Mouse (Mus musculus) neural tube, embryonic 14.5 days (tissue): Measurements from ENCODE around the gene Exoc4. TPM values are rescaled to one million over a fixed set of nuclear protein-coding genes. Genes with fewer than 3 reads are reported as not detected.

Experiments
- ATAC-seq: fragments of 200-750 bp; cut with Nextera tagmentation; 2 replicates; pipeline ENCODE4 v1.8.0; 2017; ENCODE audit warnings: low read depth, mild to moderate bottlenecking, moderate TSS enrichment, moderate library complexity
- H3K27ac ChIP-seq: fragments of 300-500 bp; sonication (generic); 2 replicates; pipeline ENCODE4 v1.5.1; 2014; ENCODE audit warnings: low read depth, mild to moderate bottlenecking, control low read depth, low read length, moderate library complexity, mixed read lengths
- H3K27me3 ChIP-seq: fragments of 300-500 bp; sonication (generic); 2 replicates; pipeline ENCODE4 v1.6.1; 2014; ENCODE audit warnings: low read length; ENCODE audit not compliant: control insufficient read depth, insufficient read depth
- H3K36me3 ChIP-seq: fragments of 300-500 bp; sonication (generic); 2 replicates; pipeline ENCODE4 v1.6.1; 2014; ENCODE audit warnings: low read length, mixed read lengths; ENCODE audit not compliant: control insufficient read depth, insufficient read depth
- H3K4me1 ChIP-seq: fragments of 300-500 bp; sonication (generic); 2 replicates; pipeline ENCODE4 v1.6.1; 2014; ENCODE audit warnings: low read length; ENCODE audit not compliant: control insufficient read depth, insufficient read depth
- H3K4me2 ChIP-seq: fragments of 300-500 bp; sonication (generic); 2 replicates; pipeline ENCODE4 v1.6.1; 2014; ENCODE audit warnings: mild to moderate bottlenecking, low read depth, low read length, control low read depth
- H3K4me3 ChIP-seq: fragments of 300-500 bp; sonication (generic); 2 replicates; pipeline ENCODE4 v1.5.1; 2014; ENCODE audit warnings: low read depth, low read length, control low read depth, mixed read lengths
- H3K9ac ChIP-seq: fragments of 300-500 bp; sonication (generic); replicated peaks from 2 replicates; pipeline ENCODE4 v1.6.1; 2014; ENCODE audit warnings: low read depth, mild to moderate bottlenecking, control low read depth, low read length, mixed read lengths
- H3K9me3 ChIP-seq: fragments of 300-500 bp; sonication (generic); 2 replicates; pipeline ENCODE4 v1.6.1; 2016; ENCODE audit warnings: low read length; ENCODE audit not compliant: control insufficient read depth
- WGBS: fragments of 180-500 bp; shearing (Covaris S2); extraction: QIAGEN DNeasy Blood & Tissue Kit; methylation state at CpG from one replicate; pipeline ENCODE4 v1.1.7; 2014; 5-methylcytosine and 5-hydroxymethylcytosine counted together
- polyA plus RNA-seq: library from polyadenylated mRNA; unstranded; fragments of >200 nt; fragmentation: Nextera tagmentation; extraction: Ambion mirVana; gene quantifications from 2 replicates; pipeline ENCODE4 v1.2.1, GENCODE M21; 2014

Gene Exoc4
- polyA plus RNA-seq, 1 experiment from 2014 or later = 37.0 TPM

GRCm38 (mm10) chr6:33968746-33969145 lies 719.9 kb downstream of the Exoc4 start:
- Histone ChIP-seq H3K9ac (no peak overlapping the region), H3K9me3 (no peaks in the 10 kb centered on the region), H3K4me1 (no peaks in the 10 kb centered on the region), H3K4me3 (no peak overlapping the region), H3K4me2 (no peak overlapping the region), H3K27me3 (no peaks in the 10 kb centered on the region), H3K36me3 (no peaks in the 10 kb centered on the region), H3K27ac (no peak overlapping the region)
- WGBS = 88% methylated on average over 2 of the region's 2 CpGs
- no peak for ATAC-seq

GRCm38 (mm10) chr6:33972801-33973200 lies 723.9 kb downstream of the Exoc4 start:
- Histone ChIP-seq H3K9me3 (no peaks in the 10 kb centered on the region), H3K27ac (no peak overlapping the region), H3K4me1 (peaks cover 12% of the 10 kb centered on the region; the same call in 1 of the 2 replicates), H3K27me3 (no peaks in the 10 kb centered on the region), H3K9ac (no peak overlapping the region), H3K4me3 (no peak overlapping the region), H3K36me3 (no peaks in the 10 kb centered on the region), H3K4me2 (no peak overlapping the region)
- no peak for ATAC-seq
- WGBS = 88% methylated on average over 5 of the region's 5 CpGs

GRCm38 (mm10) chr6:33976576-33976975 lies 727.7 kb downstream of the Exoc4 start:
- Histone ChIP-seq H3K9ac (no peak overlapping the region), H3K4me3 (no peak overlapping the region), H3K36me3 (no peaks in the 10 kb centered on the region), H3K9me3 (no peaks in the 10 kb centered on the region), H3K27me3 (no peaks in the 10 kb centered on the region), H3K4me1 (peaks cover 18% of the 10 kb centered on the region; the same call in 1 of the 2 replicates), H3K27ac (no peak overlapping the region), H3K4me2 (no peak overlapping the region)
- ATAC-seq = no peak
- WGBS = 78% methylated on average over 10 of the region's 10 CpGs

GRCm38 (mm10) chr6:33977448-33977847 lies 728.6 kb downstream of the Exoc4 start:
- Histone ChIP-seq H3K4me2 (no peak overlapping the region), H3K4me1 (peaks cover 18% of the 10 kb centered on the region; the same call in 1 of the 2 replicates), H3K27me3 (no peaks in the 10 kb centered on the region), H3K9me3 (no peaks in the 10 kb centered on the region), H3K36me3 (no peaks in the 10 kb centered on the region), H3K9ac (no peak overlapping the region), H3K4me3 (no peak overlapping the region), H3K27ac (0 out of 2 replicates have a peak overlapping the region, but pooled peaks have one; percentile 18)
- WGBS = 35% methylated on average over 4 of the region's 4 CpGs
- ATAC-seq = peak; percentile 44; the same call in 1 of the 2 replicates

GRCm38 (mm10) chr6:33977880-33978279 lies 729.0 kb downstream of the Exoc4 start:
- Histone ChIP-seq H3K4me1 (peaks cover 18% of the 10 kb centered on the region; the same call in 1 of the 2 replicates), H3K27me3 (no peaks in the 10 kb centered on the region), H3K4me3 (no peak overlapping the region), H3K4me2 (no peak overlapping the region), H3K9ac (no peak overlapping the region), H3K9me3 (no peaks in the 10 kb centered on the region), H3K36me3 (no peaks in the 10 kb centered on the region), H3K27ac (no peak overlapping the region)
- peak; percentile 41; the same call in 1 of the 2 replicates for ATAC-seq
- 41% methylated on average over 9 of the region's 9 CpGs for WGBS

- Histone ChIP-seq H3K36me3 (no peaks in the 10 kb centered on the region), H3K4me2 (no peak overlapping the region), H3K4me1 (peaks cover 7% of the 10 kb centered on the region; the same call in 1 of the 2 replicates), H3K27me3 (no peaks in the 10 kb centered on the region), H3K9me3 (no peaks in the 10 kb centered on the region), H3K9ac (no peak overlapping the region), H3K4me3 (no peak overlapping the region), H3K27ac (no peak overlapping the region)
- WGBS = 79% methylated on average over 9 of the region's 9 CpGs
- ATAC-seq = no peak
Observed at GRCm38 (mm10) chr6:33982709-33983108, 733.8 kb downstream of the Exoc4 start.

GRCm38 (mm10) chr6:33987132-33987531 lies 738.2 kb downstream of the Exoc4 start:
- 73% methylated on average over 5 of the region's 5 CpGs for WGBS
- no peak for ATAC-seq
- Histone ChIP-seq H3K27ac (no peak overlapping the region), H3K4me1 (0 out of 2 replicates have a peak, but pooled peaks cover 1% of the 10 kb centered on the region), H3K4me2 (no peak overlapping the region), H3K27me3 (no peaks in the 10 kb centered on the region), H3K9me3 (no peaks in the 10 kb centered on the region), H3K9ac (no peak overlapping the region), H3K4me3 (no peak overlapping the region), H3K36me3 (no peaks in the 10 kb centered on the region)

- 27% methylated on average over 24 of the region's 24 CpGs for WGBS
- H3K9ac ChIP-seq = no peak overlapping the region
- peak overlapping the region; percentile 45; the same call in 1 of the 2 replicates for H3K27ac ChIP-seq
- peak overlapping the region; percentile 12 for H3K4me2 ChIP-seq
- H3K27me3 ChIP-seq = no peaks in the 10 kb centered on the region
- H3K4me1 ChIP-seq = 0 out of 2 replicates have a peak, but pooled peaks cover 3% of the 10 kb centered on the region
- peak; percentile 83 for ATAC-seq
- no peaks in the 10 kb centered on the region for H3K36me3 ChIP-seq
- H3K4me3 ChIP-seq = no peak overlapping the region
- no peaks in the 10 kb centered on the region for H3K9me3 ChIP-seq
Observed at GRCm38 (mm10) chr6:33992213-33993034, 743.5 kb downstream of the Exoc4 start.

- 61% methylated on average over 6 of the region's 6 CpGs for WGBS
- ATAC-seq = no peak
- H3K27ac ChIP-seq = no peak overlapping the region
- H3K9ac ChIP-seq = no peak overlapping the region
- H3K9me3 ChIP-seq = no peaks in the 10 kb centered on the region
- H3K4me3 ChIP-seq = no peak overlapping the region
- H3K4me2 ChIP-seq = no peak overlapping the region
- no peaks in the 10 kb centered on the region for H3K36me3 ChIP-seq
- 0 out of 2 replicates have a peak, but pooled peaks cover 3% of the 10 kb centered on the region for H3K4me1 ChIP-seq
- no peaks in the 10 kb centered on the region for H3K27me3 ChIP-seq
Observed at GRCm38 (mm10) chr6:33993842-33994241, 745.0 kb downstream of the Exoc4 start.
